Mouse (Mus musculus) forebrain, embryonic 16.5 days (tissue): ENCODE data around the gene Phka2. TPM values are rescaled to one million over a fixed set of nuclear protein-coding genes. Genes with fewer than 3 reads are reported as not detected.

ENCODE experiments used
- ATAC-seq: fragments of 200-750 bp; cut with Nextera tagmentation; 2 replicates; pipeline ENCODE4 v1.8.0; 2017; ENCODE audit warnings: mild to moderate bottlenecking, moderate library complexity
- H3K27ac ChIP-seq: fragments of 300-500 bp; sonication (generic); 2 replicates; pipeline ENCODE4 v1.5.1; 2014; ENCODE audit warnings: low read length, control low read depth
- H3K27me3 ChIP-seq: fragments of 300-500 bp; sonication (generic); replicated peaks from 2 replicates; pipeline ENCODE4 v1.6.1; 2014; ENCODE audit warnings: low read length; ENCODE audit not compliant: control insufficient read depth, insufficient read depth
- H3K36me3 ChIP-seq: fragments of 300-500 bp; sonication (generic); 2 replicates; pipeline ENCODE4 v1.6.1; 2014; ENCODE audit not compliant: control insufficient read depth, insufficient read depth
- H3K4me1 ChIP-seq: fragments of 300-500 bp; sonication (generic); replicated peaks from 2 replicates; pipeline ENCODE4 v1.6.1; 2014; ENCODE audit warnings: low read length; ENCODE audit not compliant: control insufficient read depth, insufficient read depth
- H3K4me2 ChIP-seq: fragments of 300-500 bp; sonication (generic); 2 replicates; pipeline ENCODE4 v1.6.1; 2014; ENCODE audit warnings: mild to moderate bottlenecking, low read length, control low read depth
- H3K4me3 ChIP-seq: fragments of 300-500 bp; sonication (generic); replicated peaks from 2 replicates; pipeline ENCODE4 v1.5.1; 2014; ENCODE audit warnings: mild to moderate bottlenecking, low read length, control low read depth
- H3K9ac ChIP-seq: fragments of 300-500 bp; sonication (generic); replicated peaks from 2 replicates; pipeline ENCODE4 v1.6.1; 2014; ENCODE audit warnings: low read depth, low read length, control low read depth
- H3K9me3 ChIP-seq: fragments of 300-500 bp; sonication (generic); 2 replicates; pipeline ENCODE4 v1.6.1; 2016; ENCODE audit warnings: low read length; ENCODE audit not compliant: control insufficient read depth
- WGBS: fragments of 180-500 bp; shearing (Covaris S2); extraction: QIAGEN DNeasy Blood & Tissue Kit; methylation state at CpG from one replicate; pipeline ENCODE4 v1.1.7; 2014; 5-methylcytosine and 5-hydroxymethylcytosine counted together
- polyA plus RNA-seq: library from polyadenylated mRNA; unstranded; fragments of >200 nt; fragmentation: Nextera tagmentation; extraction: Ambion mirVana; gene quantifications from 2 replicates; pipeline ENCODE4 v1.2.1, GENCODE M21; 2015

The Phka2 gene
- polyA plus RNA-seq, 1 experiment from 2014 or later = 11.5 TPM

- 42% methylated on average over 3 of the region's 3 CpGs for WGBS
- H3K27me3 ChIP-seq = no peaks in the 10 kb centered on the region
- no peak for ATAC-seq
Observed at GRCm38 (mm10) chrX:160609849-160610248, 107.9 kb downstream of the Phka2 start.

GRCm38 (mm10) chrX:160610482-160610881, 108.5 kb downstream of the Phka2 start:
- Histone ChIP-seq H3K27me3 (no peaks in the 10 kb centered on the region), H3K36me3 (no peaks in the 10 kb centered on the region), H3K9ac (no peak overlapping the region), H3K4me3 (no peak overlapping the region), H3K4me1 (no peaks in the 10 kb centered on the region), H3K27ac (no peak overlapping the region), H3K9me3 (no peaks in the 10 kb centered on the region), H3K4me2 (no peak overlapping the region)
- no peak for ATAC-seq
- 40% methylated on average over 2 of the region's 2 CpGs for WGBS

More at GRCm38 (mm10) chrX:160609849-160610248, 107.9 kb downstream of the Phka2 start:
- no peaks in the 10 kb centered on the region for H3K36me3 ChIP-seq
- no peak overlapping the region for H3K27ac ChIP-seq
- H3K4me2 ChIP-seq = no peak overlapping the region
- H3K9me3 ChIP-seq = no peaks in the 10 kb centered on the region
- H3K4me3 ChIP-seq = no peak overlapping the region
- H3K4me1 ChIP-seq = no peaks in the 10 kb centered on the region
- H3K9ac ChIP-seq = no peak overlapping the region

- ATAC-seq = no peak
- no peak overlapping the region for H3K4me3 ChIP-seq
- 18% methylated on average over 4 of the region's 4 CpGs for WGBS
- no peaks in the 10 kb centered on the region for H3K4me1 ChIP-seq
- no peak overlapping the region for H3K27ac ChIP-seq
- H3K36me3 ChIP-seq = no peaks in the 10 kb centered on the region
- H3K9me3 ChIP-seq = no peaks in the 10 kb centered on the region
- H3K9ac ChIP-seq = no peak overlapping the region
- H3K27me3 ChIP-seq = no peaks in the 10 kb centered on the region
- no peak overlapping the region for H3K4me2 ChIP-seq
Observed at GRCm38 (mm10) chrX:160610882-160611644, 109.1 kb downstream of the Phka2 start.

Other genes with a start within 250 kb of the Phka2 start
- gene Adgrg2, start 111.5 kb upstream of the Phka2 start, polyA plus RNA-seq = 0.67 and 0.95 TPM in 2 replicates
- gene Ppef1, start 233.6 kb downstream of the Phka2 start, polyA plus RNA-seq = 0.10 and 0.96 TPM in 2 replicates